Mouse (Mus musculus): ENCODE results near the gene Rdh19.

Gene Rdh19

DNA sequence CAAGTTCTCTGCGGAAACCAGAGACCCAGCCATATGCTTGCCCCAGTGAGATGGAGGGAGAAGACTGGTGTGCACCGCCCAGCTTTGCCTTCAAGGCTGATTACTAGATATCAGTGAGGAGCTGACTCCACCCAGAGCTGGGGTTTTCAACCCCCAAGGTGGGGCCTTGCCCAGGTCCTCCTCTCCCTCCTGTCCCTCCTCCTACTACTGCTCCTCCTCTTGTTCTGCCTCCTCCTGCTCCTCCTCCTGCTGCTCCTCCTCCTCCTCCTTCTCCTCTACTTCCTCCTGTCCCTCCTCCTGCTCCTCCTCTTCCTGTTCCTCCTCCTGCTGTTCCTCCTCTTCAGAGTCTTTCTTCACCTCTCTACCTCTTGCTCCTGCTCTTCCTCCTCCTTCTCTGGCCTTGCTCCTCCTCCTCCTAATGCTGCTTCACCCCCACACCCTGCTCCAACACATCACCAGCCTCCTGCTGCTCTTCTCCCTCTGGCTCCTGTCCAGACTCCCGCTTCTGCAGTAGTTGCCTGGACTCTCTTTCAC, 29.5 kb downstream of the Rdh19 start:
- DNase-seq (ENCODE audit: low spot score), result no peak

DNA sequence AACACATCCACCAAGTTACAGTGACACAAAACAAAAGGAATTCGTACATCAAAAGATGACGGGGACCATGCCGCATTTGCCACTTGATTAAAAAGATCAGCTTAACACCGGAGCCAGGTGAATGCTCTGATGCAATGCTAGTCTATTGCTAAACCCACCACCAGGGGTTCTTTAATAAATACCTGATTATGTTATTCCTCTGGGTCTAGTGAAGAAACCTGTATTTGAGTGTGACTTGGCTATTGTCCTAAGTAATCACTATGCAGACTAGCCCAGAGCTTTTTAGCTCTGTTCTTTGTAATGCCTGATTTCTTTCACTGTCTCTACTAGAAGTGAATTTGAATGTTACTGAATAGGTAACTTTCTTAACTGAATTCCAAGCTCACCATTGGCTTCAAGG, 31.3 kb downstream of the Rdh19 start:
- no peak for DNase-seq (ENCODE audit: low spot score)

- no peak for DNase-seq (ENCODE audit: low spot score)
Measured at GRCm38 (mm10) chr10:127886551-127886950, 36.8 kb downstream of the Rdh19 start.

DNA sequence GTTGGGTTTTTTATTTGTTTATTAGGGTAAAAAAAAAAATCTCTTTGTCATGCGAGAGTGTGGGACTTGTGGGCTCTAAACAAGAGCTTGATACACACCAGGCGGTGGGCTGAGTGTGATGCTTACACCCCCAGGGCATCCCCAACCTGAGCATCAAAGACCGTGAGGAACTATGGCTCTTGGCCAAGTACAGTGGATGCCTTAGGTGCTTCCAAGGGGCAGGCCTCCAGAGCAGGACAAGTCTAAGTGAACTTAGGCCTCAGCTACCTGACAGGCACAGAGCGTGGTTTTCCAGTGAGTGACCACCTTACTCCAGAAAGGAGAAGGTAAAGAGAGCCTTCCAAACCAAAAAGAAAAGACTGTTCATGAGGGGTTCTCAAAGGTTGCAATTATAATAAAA, 37.2 kb downstream of the Rdh19 start:
- DNase-seq (ENCODE audit: low spot score), result no peak

- no peak for DNase-seq (ENCODE audit: low spot score)
Measured at GRCm38 (mm10) chr10:127888605-127889004, 38.9 kb downstream of the Rdh19 start, which contains the start of gene Rdh7. Gene Rdh7, minus strand, starts transcription at chr10:127888817.

- no peak for DNase-seq (ENCODE audit: low spot score)
Measured at GRCm38 (mm10) chr10:127891481-127891880, 41.8 kb downstream of the Rdh19 start.

DNA sequence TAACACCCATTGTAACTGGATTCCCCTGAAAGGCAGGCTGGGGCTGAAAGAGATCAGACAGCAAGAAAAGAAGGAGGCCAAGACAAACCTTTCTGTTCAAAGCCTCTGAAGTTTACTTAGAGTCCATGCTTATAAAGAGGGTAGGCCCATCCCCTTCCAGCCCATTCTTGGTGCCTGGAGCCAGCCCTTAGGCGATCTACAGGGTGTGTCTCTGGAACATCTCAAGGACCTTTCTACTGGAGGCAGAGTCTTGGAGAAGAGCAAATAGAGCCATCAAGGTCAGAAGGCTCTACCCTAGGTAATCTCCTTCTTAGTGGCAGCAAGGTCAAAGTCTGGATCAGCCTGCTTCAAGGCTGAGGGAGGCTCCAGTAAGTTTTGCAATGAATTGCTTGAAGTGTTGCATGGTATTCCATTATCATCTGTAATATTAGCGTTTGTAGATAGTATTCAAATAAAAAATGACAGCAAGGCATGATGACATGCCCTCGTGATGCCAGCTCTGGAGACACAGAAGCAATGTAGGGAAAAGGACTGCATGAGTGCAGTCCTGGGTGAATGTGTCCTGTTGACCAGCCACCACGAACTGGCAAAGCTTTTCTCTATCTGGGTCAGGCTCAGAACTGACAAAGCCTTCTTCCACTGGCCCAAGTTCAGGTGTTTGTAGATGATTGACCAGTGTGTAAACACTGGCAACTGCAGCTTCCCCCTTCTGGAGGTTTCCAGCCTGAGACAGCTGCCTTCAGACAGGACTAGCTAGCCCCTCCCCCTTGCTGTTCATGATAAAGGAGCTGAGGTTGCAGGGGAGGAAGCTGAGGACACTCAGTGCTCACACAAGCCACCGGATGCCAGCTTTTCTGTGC, 43.7 kb downstream of the Rdh19 start:
- DNase-seq (ENCODE audit: low spot score), result peak; percentile 34

GRCm38 (mm10) chr10:127896705-127897104, 47.0 kb downstream of the Rdh19 start:
- no peak for DNase-seq (ENCODE audit: low spot score)

- no peak for DNase-seq (ENCODE audit: low spot score)
Measured at GRCm38 (mm10) chr10:127897506-127897905, 47.8 kb downstream of the Rdh19 start.

- no peak for DNase-seq (ENCODE audit: low spot score)
Measured at GRCm38 (mm10) chr10:127898218-127898617, 48.5 kb downstream of the Rdh19 start, which contains the start of gene Sdr9c7. Gene Sdr9c7, plus strand, starts transcription at chr10:127898518.

DNA sequence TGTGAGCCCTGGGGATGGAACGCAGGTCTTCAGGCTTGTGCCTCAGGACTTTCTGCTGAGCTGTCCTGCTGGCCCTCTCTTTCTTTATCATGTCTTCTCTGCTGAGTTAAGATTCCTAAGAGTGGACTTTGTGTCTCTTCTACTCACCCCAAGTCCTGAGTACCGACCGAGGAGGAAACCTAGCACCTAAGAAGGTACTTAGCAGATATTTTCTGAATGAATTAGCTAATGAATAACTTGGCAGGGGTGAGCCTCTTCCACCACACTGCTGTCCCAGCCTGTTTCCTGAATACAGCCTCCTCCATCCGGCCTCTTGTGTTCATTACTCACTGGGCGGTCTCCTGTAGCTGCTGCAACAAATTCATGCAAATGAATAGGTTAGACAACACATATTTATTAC, 50.1 kb downstream of the Rdh19 start:
- no peak for DNase-seq (ENCODE audit: low spot score)

GRCm38 (mm10) chr10:127901751-127902150, 52.0 kb downstream of the Rdh19 start:
- DNase-seq (ENCODE audit: low spot score), result no peak

DNA sequence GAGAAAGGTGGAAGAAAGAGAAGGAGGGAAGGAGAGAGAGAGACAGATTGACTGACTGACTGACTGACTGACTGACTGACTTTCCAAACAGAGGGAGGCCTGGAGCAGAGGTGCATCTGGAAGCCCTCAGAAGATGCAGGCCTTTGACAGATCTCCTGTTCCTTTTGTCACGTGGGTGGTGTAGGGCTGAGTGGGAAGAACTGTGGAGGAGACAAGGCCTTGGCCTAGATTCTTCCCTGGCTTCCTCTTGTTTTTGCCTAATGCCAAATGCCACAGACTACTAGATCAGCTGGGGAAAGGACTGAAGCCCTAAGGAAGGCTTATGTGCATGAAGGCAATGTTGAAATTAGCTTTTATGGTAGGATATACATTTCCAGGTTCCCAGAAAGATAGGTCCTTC, 53.4 kb downstream of the Rdh19 start:
- no peak for DNase-seq (ENCODE audit: low spot score)

DNA sequence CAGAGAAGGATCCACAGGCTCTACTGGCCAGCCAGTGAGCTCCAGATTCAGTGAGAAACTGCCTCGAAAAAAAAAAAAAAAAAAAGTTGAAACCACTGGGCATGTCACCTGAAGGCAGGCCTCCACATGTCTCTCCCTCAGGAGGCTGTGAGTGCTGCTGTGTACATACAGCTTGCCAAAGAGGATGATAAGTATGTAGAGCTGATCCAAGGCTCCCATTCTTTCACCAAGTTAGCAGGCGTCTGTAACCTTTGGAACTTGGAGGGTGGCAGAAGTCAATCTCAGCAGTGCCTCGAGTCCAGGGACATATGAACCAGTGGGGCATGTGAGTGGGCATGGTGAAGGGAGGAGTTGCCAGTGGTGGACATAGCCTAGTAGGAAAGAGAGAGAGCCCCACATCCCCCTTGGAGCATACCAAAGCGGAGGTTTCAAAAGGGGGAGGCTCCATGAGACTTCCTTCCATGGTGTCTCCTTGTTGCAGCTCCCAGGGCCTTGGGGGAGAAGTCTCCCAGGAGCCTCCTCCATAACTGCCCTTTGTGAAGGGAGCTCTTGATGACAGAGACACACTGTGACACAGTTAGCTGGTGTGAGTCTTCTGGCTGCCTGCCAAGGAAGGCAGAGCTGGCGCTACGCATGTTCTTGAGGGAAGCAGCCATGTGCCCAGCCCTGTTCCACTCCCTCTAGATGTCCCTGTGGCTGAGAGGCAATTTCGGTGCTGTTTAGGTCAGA, 55.2 kb downstream of the Rdh19 start:
- DNase-seq (ENCODE audit: low spot score), result no peak

- DNase-seq (ENCODE audit: low spot score), result no peak
Measured at GRCm38 (mm10) chr10:127906138-127906537, 56.4 kb downstream of the Rdh19 start.

- no peak for DNase-seq (ENCODE audit: low spot score)
Measured at GRCm38 (mm10) chr10:127907386-127907951, 57.7 kb downstream of the Rdh19 start.
